Mouse (Mus musculus): ENCODE data around the gene Gprin2. TPM values are rescaled to one million over a fixed set of nuclear protein-coding genes. Genes with fewer than 3 reads are reported as not detected.

Gprin2 gene
- polyA plus RNA-seq (2015; fragmentation: Nextera tagmentation; extraction: Ambion mirVana): 0.26 and 0.27 TPM in 2 replicates

DNA sequence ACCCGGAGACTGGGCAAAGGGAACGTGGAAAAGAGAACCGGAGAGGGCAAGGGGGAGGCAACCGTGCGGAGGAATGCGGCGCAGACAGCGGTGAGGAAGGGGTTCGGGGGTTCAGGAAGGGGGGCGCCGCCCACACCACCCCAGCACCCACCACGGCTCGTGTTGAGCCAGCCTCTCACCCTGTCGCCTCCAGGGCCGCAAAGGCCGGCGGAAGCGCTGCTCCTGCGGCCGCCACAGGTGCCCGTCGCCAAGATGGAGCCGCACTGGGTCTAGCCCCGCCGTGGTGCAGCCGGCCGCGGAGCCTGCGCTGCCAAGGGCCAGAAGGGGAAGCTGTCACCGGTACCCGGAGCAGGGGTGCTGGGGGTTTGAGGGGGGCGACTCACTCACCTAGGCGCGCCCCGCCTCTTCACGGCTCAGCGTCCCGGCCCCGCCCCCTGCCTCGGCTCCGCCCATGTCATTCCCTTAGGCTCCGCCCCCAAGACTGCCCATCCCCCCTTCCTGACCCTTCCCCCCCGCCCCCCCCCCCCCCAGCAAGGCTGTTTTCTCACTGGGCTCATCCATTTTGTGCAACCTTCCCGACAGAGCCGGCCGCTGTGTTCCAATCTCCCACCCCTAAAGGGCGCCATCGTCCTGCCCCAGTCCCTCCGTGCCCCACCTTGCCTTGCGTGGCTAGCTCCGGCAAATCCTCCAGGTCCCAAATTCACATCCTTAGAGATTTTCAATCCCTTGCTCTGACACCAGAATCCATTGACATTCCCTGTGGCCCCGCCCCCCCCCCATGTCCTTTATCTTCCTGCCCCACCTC is at the start of gene Gprin2:
Gene Gprin2 (minus strand): TSS at position 423 of the 805 bp plus-strand sequence.
- peak within 1 kb of the TSS; percentile 97 for H3K4me2 ChIP-seq (ENCODE audit: low read depth, low read length)
- no peaks in the 10 kb centered on the region for H3K36me3 ChIP-seq (ENCODE audit: control insufficient read depth, insufficient read depth, low read length)
- ATAC-seq: peak; percentile 49
- H3K27ac ChIP-seq (ENCODE audit: low read length): no peak within 1 kb of the TSS
- H3K9me3 ChIP-seq (ENCODE audit: control insufficient read depth, low read length): no peaks in the 10 kb centered on the region
- H3K4me3 ChIP-seq (ENCODE audit: low read length): peak within 1 kb of the TSS; percentile 73
- H3K27me3 ChIP-seq (replicated peaks; ENCODE audit: control insufficient read depth, insufficient read depth, low read length): peaks cover 5% of the 10 kb centered on the region
- peaks cover 2% of the 10 kb centered on the region; the same call in 1 of the 2 replicates for H3K4me1 ChIP-seq (ENCODE audit: control insufficient read depth, insufficient read depth, low read length)
- peak within 1 kb of the TSS; percentile 67 for H3K9ac ChIP-seq (ENCODE audit: low read depth, low read length)
- WGBS: 4% methylated on average over 44 of the region's 52 CpGs

DNA sequence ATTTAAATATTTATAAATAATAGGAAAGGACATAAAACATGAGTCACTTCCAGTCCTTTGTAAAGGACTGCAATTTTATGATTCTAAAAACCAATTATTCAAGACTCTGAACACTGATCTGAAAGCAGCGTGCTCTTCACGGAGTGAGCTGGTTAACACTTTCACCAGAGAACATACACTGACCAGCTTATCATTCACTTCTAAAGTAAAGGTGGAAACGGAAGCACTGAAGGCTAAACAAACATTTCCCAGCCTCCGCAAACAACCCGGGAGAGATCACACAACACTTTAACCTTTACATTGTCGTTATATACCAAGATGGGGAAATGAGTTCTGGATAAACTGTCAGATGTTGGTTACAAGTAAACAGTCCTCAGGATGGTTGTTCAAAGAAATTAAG is 39.2 kb upstream of the Gprin2 start:
- H3K36me3 ChIP-seq (ENCODE audit: control insufficient read depth, insufficient read depth, low read length): no peaks in the 10 kb centered on the region
- no peaks in the 10 kb centered on the region for H3K27me3 ChIP-seq (replicated peaks; ENCODE audit: control insufficient read depth, insufficient read depth, low read length)
- no peak overlapping the region for H3K4me3 ChIP-seq (ENCODE audit: low read length)
- WGBS: 48% methylated on average over 6 of the region's 6 CpGs
- H3K9me3 ChIP-seq (ENCODE audit: control insufficient read depth, low read length): no peaks in the 10 kb centered on the region
- H3K9ac ChIP-seq (ENCODE audit: low read depth, low read length): no peak overlapping the region
- no peak for ATAC-seq
- no peak overlapping the region for H3K4me2 ChIP-seq (ENCODE audit: low read depth, low read length)
- no peak overlapping the region for H3K27ac ChIP-seq (ENCODE audit: low read length)
- no peaks in the 10 kb centered on the region for H3K4me1 ChIP-seq (ENCODE audit: control insufficient read depth, insufficient read depth, low read length)

DNA sequence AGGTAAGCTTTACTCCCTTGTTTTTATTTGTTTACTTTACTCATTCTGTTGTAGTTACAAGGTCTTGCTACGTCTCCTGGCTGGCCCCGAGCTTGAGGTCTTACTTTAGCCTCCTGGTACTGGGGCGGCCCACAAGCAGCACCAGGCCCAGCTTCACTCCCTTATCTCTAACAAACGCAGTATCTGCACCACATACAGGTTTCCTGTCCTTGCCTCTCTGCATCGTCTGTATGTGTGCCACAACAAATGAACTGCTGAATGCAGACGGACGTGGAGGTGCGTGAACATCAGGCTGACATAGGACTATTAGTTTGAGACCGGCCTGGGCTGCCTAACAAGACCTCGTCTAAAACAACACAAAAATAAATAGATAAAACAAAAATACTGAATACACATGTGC is 38.8 kb upstream of the Gprin2 start:
- no peaks in the 10 kb centered on the region for H3K36me3 ChIP-seq (ENCODE audit: control insufficient read depth, insufficient read depth, low read length)
- no peak overlapping the region for H3K4me3 ChIP-seq (ENCODE audit: low read length)
- 70% methylated on average over 10 of the region's 10 CpGs for WGBS
- no peaks in the 10 kb centered on the region for H3K27me3 ChIP-seq (replicated peaks; ENCODE audit: control insufficient read depth, insufficient read depth, low read length)
- no peak overlapping the region for H3K9ac ChIP-seq (ENCODE audit: low read depth, low read length)
- H3K4me1 ChIP-seq (ENCODE audit: control insufficient read depth, insufficient read depth, low read length): no peaks in the 10 kb centered on the region
- no peak overlapping the region for H3K4me2 ChIP-seq (ENCODE audit: low read depth, low read length)
- no peak for ATAC-seq
- no peaks in the 10 kb centered on the region for H3K9me3 ChIP-seq (ENCODE audit: control insufficient read depth, low read length)
- no peak overlapping the region for H3K27ac ChIP-seq (ENCODE audit: low read length)

DNA sequence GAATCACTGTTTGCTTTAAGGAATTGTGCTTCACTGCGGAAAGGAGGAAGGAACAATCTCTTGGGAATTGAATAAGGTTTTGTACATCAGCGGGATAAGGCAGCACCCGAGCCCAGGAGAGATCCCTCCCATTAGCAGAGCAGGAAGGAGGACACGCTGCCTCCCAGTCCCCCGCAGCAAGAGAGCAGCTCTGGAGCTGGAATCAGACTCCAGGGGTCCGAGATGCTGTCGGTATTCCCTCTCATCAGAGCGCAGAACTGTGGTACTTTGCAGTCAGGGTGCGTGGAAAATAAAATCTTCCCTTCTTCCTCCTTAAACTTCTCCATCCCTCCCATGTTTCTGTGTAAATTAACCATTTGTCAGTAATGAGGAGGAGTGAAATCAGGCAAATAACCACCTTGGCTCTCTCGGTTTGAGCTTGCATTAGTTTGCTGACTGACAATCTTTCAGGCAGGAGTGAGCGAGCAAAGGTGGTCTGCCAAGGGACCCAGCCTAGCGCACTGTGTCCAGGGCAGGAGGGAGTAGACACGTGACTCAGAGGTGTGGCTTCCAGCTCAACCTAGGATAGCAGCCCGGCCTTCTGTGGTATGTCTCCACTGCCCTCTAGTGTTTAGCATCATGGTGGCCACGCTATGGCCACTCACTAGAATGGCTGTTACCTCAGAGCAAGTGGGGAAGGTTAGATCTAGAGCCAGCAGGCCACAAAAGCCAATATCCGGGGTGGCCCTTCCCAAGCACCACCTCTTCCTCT is 33.4 kb upstream of the Gprin2 start:
- Histone ChIP-seq H3K4me2 (ENCODE audit: low read depth, low read length) (peak overlapping the region; percentile 71), H3K27ac (ENCODE audit: low read length) (no peak overlapping the region), H3K4me1 (ENCODE audit: control insufficient read depth, insufficient read depth, low read length) (no peaks in the 10 kb centered on the region), H3K36me3 (ENCODE audit: control insufficient read depth, insufficient read depth, low read length) (no peaks in the 10 kb centered on the region), H3K4me3 (ENCODE audit: low read length) (peak overlapping the region; percentile 40), H3K9me3 (ENCODE audit: control insufficient read depth, low read length) (0 out of 2 replicates have a peak, but pooled peaks cover 3% of the 10 kb centered on the region), H3K9ac (ENCODE audit: low read depth, low read length) (peak overlapping the region; percentile 41), H3K27me3 (replicated peaks; ENCODE audit: control insufficient read depth, insufficient read depth, low read length) (no peaks in the 10 kb centered on the region)
- ATAC-seq: peak; percentile 98
- WGBS: 6% methylated on average over 16 of the region's 16 CpGs

DNA sequence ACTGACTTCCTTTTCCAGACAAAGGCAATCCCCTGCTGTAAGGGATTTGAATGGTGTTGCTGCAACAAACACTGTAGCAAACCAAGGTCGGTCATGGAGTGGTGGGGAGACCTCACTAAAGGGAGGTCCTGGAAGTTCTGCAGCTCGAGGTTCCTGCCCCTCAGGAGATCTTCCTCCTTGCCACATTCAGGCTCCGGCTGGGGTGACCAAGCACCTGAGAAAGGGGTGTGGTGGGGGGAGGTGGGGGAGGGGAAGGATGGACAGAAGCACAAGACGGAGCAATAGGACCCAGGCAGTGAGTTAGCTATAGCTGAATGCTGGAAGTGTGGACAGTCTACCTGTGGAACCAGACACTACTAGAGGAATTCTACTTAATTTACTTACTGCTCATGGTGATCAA is 32.4 kb upstream of the Gprin2 start:
- no peaks in the 10 kb centered on the region for H3K36me3 ChIP-seq (ENCODE audit: control insufficient read depth, insufficient read depth, low read length)
- ATAC-seq: no peak
- no peaks in the 10 kb centered on the region for H3K27me3 ChIP-seq (replicated peaks; ENCODE audit: control insufficient read depth, insufficient read depth, low read length)
- H3K4me2 ChIP-seq (ENCODE audit: low read depth, low read length): no peak overlapping the region
- H3K27ac ChIP-seq (ENCODE audit: low read length): no peak overlapping the region
- 0 out of 2 replicates have a peak, but pooled peaks cover 3% of the 10 kb centered on the region for H3K9me3 ChIP-seq (ENCODE audit: control insufficient read depth, low read length)
- H3K9ac ChIP-seq (ENCODE audit: low read depth, low read length): no peak overlapping the region
- no peaks in the 10 kb centered on the region for H3K4me1 ChIP-seq (ENCODE audit: control insufficient read depth, insufficient read depth, low read length)
- WGBS: 71% methylated on average over 4 of the region's 4 CpGs
- no peak overlapping the region for H3K4me3 ChIP-seq (ENCODE audit: low read length)

DNA sequence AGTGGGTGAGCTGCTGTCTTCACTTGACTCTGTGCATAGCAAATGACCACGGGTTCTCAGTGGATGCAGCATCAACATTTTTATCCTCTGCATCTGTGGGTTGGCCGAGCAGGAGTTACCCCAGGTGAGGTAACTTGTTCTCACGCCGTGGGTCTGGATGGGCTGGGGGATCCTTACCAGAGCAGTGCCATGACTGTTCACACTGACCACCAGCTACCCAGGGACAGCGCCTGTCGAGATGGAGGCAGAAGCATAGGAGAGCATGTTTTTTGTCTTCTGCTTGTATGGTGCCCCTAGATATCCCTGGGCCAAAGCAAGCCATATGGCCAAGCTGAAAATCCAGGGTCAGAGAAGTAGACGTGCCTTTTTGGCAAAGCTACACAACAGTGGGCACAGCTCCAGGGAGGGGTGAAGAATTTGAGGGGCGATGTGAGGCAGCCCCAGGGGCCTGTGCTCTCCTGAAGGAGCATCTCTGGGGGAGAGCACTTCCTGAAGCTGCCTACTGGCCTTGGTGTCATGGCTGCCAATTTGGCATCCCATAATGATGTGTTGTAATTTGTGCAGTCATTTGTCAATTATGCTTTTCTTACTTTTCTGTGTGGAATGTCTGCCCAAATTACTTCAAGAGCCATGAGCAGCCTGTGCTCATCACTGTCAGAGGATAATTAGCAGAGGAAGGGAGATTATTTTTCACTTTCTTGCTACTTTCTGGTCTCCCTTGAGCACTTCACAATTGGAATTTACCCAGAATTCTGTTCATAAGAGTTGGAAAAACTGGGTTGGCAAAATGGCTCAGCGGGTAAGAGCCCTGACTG is 31.6 kb upstream of the Gprin2 start:
- H3K27ac ChIP-seq (ENCODE audit: low read length): no peak overlapping the region
- ATAC-seq: no peak
- 0 out of 2 replicates have a peak, but pooled peaks cover 3% of the 10 kb centered on the region for H3K9me3 ChIP-seq (ENCODE audit: control insufficient read depth, low read length)
- no peaks in the 10 kb centered on the region for H3K4me1 ChIP-seq (ENCODE audit: control insufficient read depth, insufficient read depth, low read length)
- WGBS: 84% methylated on average over 9 of the region's 9 CpGs
- no peak overlapping the region for H3K9ac ChIP-seq (ENCODE audit: low read depth, low read length)
- H3K27me3 ChIP-seq (replicated peaks; ENCODE audit: control insufficient read depth, insufficient read depth, low read length): no peaks in the 10 kb centered on the region
- H3K4me3 ChIP-seq (ENCODE audit: low read length): no peak overlapping the region
- no peak overlapping the region for H3K4me2 ChIP-seq (ENCODE audit: low read depth, low read length)
- no peaks in the 10 kb centered on the region for H3K36me3 ChIP-seq (ENCODE audit: control insufficient read depth, insufficient read depth, low read length)

DNA sequence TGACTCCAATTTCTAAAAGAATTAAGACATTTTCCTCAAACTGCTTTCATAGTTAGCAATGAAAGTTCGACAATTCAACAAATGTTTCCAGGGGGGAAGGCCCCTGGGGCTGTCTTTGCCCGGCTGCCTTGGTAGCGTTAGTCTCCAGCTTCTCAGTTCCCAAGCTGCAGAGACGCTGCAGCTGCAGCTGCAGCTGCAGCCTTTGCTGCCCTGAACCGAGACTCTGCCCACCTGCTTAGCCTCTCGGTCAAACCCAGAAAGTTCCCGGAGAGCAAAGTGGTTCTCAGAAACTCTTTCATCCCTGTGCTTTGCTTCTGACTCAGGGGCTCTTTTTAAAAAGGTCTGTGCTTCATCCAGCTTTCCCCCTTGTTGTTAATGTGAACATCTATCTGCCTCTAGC is 30.9 kb upstream of the Gprin2 start:
- no peaks in the 10 kb centered on the region for H3K27me3 ChIP-seq (replicated peaks; ENCODE audit: control insufficient read depth, insufficient read depth, low read length)
- no peak overlapping the region for H3K9ac ChIP-seq (ENCODE audit: low read depth, low read length)
- H3K4me3 ChIP-seq (ENCODE audit: low read length): no peak overlapping the region
- no peaks in the 10 kb centered on the region for H3K4me1 ChIP-seq (ENCODE audit: control insufficient read depth, insufficient read depth, low read length)
- WGBS: 67% methylated on average over 7 of the region's 7 CpGs
- no peak for ATAC-seq
- H3K36me3 ChIP-seq (ENCODE audit: control insufficient read depth, insufficient read depth, low read length): no peaks in the 10 kb centered on the region
- no peak overlapping the region for H3K27ac ChIP-seq (ENCODE audit: low read length)
- H3K4me2 ChIP-seq (ENCODE audit: low read depth, low read length): no peak overlapping the region
- 0 out of 2 replicates have a peak, but pooled peaks cover 3% of the 10 kb centered on the region for H3K9me3 ChIP-seq (ENCODE audit: control insufficient read depth, low read length)

DNA sequence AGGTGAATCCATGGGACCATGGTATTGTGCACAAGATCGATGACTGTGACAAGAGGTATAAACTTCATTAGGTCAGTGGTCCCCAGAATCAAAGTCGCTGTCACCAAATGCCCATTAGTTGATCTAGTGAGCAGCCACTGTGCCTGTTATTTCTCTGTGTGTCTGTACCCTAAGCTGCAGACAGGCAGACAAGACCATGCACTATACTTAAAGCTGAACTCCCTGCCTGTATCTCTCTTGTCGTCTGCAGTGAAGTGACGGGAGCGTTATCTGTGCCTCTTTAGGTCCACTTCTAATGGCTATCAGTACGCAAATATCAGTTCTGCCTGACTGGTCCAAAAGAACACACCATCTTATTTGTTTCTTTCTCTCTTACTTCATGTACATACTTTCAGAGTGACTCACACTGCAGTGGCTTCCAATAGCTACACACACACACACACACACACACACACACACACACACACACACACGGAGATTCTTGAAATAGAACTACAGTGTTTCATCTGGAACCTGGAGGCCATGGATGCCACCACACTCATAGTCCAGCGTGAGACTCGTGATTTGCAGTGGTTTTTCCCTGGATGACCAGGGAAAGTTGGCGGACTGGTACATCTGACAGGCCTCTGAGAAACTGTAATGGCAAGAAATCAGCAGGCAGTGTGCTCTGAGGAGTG is 27.5 kb upstream of the Gprin2 start:
- no peaks in the 10 kb centered on the region for H3K36me3 ChIP-seq (ENCODE audit: control insufficient read depth, insufficient read depth, low read length)
- H3K4me3 ChIP-seq (ENCODE audit: low read length): no peak overlapping the region
- no peaks in the 10 kb centered on the region for H3K4me1 ChIP-seq (ENCODE audit: control insufficient read depth, insufficient read depth, low read length)
- 0 out of 2 replicates have a peak, but pooled peaks cover 3% of the 10 kb centered on the region for H3K9me3 ChIP-seq (ENCODE audit: control insufficient read depth, low read length)
- H3K4me2 ChIP-seq (ENCODE audit: low read depth, low read length): no peak overlapping the region
- no peak overlapping the region for H3K9ac ChIP-seq (ENCODE audit: low read depth, low read length)
- H3K27me3 ChIP-seq (replicated peaks; ENCODE audit: control insufficient read depth, insufficient read depth, low read length): no peaks in the 10 kb centered on the region
- H3K27ac ChIP-seq (ENCODE audit: low read length): no peak overlapping the region
- no peak for ATAC-seq
- WGBS: 81% methylated on average over 10 of the region's 10 CpGs
